Mouse (Mus musculus) erythroblast, embryonic 14.5 days (primary cell): Measurements from ENCODE around the gene Zxdc.

Experiments
- GATA1 ChIP-seq: IDR thresholded peaks from 2 replicates; pipeline ENCODE4 v1.6.1; 2012; ENCODE audit warnings: low read length, inconsistent platforms, mixed read lengths
- TAL1 ChIP-seq: IDR thresholded peaks from 3 replicates; pipeline ENCODE4 v1.6.1; 2012; ENCODE audit warnings: low read length, inconsistent platforms, mixed read lengths

GRCm38 (mm10) chr6:90450697-90451096 lies 81.4 kb downstream of the Zxdc start:
- TF ChIP-seq GATA1 (no peak), TAL1 (no peak)
